12 mouse cellular contexts compared by ENCODE assay signal in the genomic region with DNA sequence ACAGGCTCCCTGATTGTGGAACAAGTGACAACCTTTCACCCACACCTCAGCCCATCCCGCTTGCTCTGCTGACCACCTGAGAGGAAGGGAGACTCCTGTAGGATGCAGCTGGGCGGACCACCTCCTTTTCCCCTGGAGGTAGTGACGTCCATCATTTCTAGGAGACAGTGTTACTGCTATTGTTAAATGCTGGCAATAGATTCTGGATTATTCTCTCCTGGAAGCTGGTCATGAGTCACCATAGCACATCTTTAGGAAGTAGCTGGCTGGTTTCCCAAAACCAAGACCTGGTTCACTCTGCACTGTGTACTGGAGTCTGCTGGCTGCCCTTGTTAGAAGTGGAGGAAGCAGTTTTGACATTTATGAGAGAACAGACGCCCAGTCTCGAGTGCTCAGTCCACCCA.
A peak's percentile ranks its signal among the peaks of the same experiment; 100 is the strongest.
DNase-seq lines count a peak whose midpoint lies in the region; ATAC-seq and TF ChIP-seq lines count a peak whose summit lies in the region.
"Had no signal": no experiment of that assay in that cellular context is flagged by ENCODE, and none has a peak within 500 bp of the region (broad histone marks: within the 10 kb centered on the region; RNA-seq: fewer than 3 reads in every experiment).

No protein-coding gene starts in this region.

- DNase-seq in lung, adult 2 months = no peak
- peak; percentile 51 for DNase-seq in skeletal muscle tissue, adult 2 months (ENCODE audit: low read depth, low spot score)
- no peak for DNase-seq in frontal cortex, postnatal 14 days (ENCODE audit: low spot score in 2 of 2)
- DNase-seq in midbrain, embryonic 10.5 days (ENCODE audit: low spot score) = no peak
- no peak for DNase-seq in layer of hippocampus, postnatal 36 days
- DNase-seq: thymus, postnatal 4 days had no signal

- H3K9ac ChIP-seq in lung, embryonic 15.5 days = no peak overlapping the region
- H3K9ac ChIP-seq in heart, embryonic 12.5 days = no peak overlapping the region
- no peak overlapping the region for H3K9ac ChIP-seq in kidney, embryonic 16.5 days (replicated peaks; ENCODE audit: low read length)
- H3K9ac ChIP-seq: neural tube, embryonic 13.5 days had no signal

- no peak for TF ChIP-seq CTCF in lung, adult 2 months (IDR thresholded peaks at IDR 0.05; ENCODE audit: insufficient read depth, low read length)

- H3K36me3 ChIP-seq in lung, embryonic 15.5 days = no peaks in the 10 kb centered on the region
- no peaks in the 10 kb centered on the region for H3K36me3 ChIP-seq in heart, embryonic 12.5 days
- H3K36me3 ChIP-seq in kidney, embryonic 16.5 days (ENCODE audit: insufficient read depth, low read length) = no peaks in the 10 kb centered on the region
- H3K36me3 ChIP-seq in midbrain, embryonic 10.5 days = no peaks in the 10 kb centered on the region
- H3K36me3 ChIP-seq: forebrain, embryonic 10.5 days; neural tube, embryonic 13.5 days had no signal

- 0 out of 2 replicates have a peak overlapping the region, but pooled peaks have one; percentile 11 for H3K27ac ChIP-seq in lung, embryonic 15.5 days
- peak overlapping the region; percentile 24 for H3K27ac ChIP-seq in heart, embryonic 12.5 days (ENCODE audit: poor library complexity, severe bottlenecking)
- no peak overlapping the region for H3K27ac ChIP-seq in kidney, embryonic 16.5 days (ENCODE audit: low read length)
- H3K27ac ChIP-seq in midbrain, embryonic 10.5 days (replicated peaks) = no peak overlapping the region
- H3K27ac ChIP-seq: forebrain, embryonic 10.5 days; left cerebral cortex, adult 2 months; neural tube, embryonic 13.5 days had no signal

- no peak for TF ChIP-seq POLR2A in lung, adult 2 months (IDR thresholded peaks at IDR 0.05; ENCODE audit: borderline replicate concordance, extremely low read depth, low read depth, low read length)

- H3K27me3 ChIP-seq in lung, embryonic 15.5 days = no peaks in the 10 kb centered on the region
- H3K27me3 ChIP-seq in heart, embryonic 12.5 days (replicated peaks) = no peaks in the 10 kb centered on the region
- no peaks in the 10 kb centered on the region for H3K27me3 ChIP-seq in kidney, embryonic 16.5 days (ENCODE audit: insufficient read depth, low read length)
- H3K27me3 ChIP-seq in midbrain, embryonic 10.5 days (ENCODE audit: low read depth, poor library complexity, severe bottlenecking) = no peaks in the 10 kb centered on the region
- H3K27me3 ChIP-seq: neural tube, embryonic 13.5 days had no signal

- WGBS in lung, embryonic 15.5 days = 47% methylated on average over 5 of the region's 5 CpGs
- WGBS in lung, adult 2 months = 41% methylated on average over 5 of the region's 5 CpGs
- WGBS in heart, embryonic 12.5 days = 50% methylated on average over 5 of the region's 5 CpGs
- WGBS in kidney, embryonic 16.5 days = 59% methylated on average over 5 of the region's 5 CpGs
- 88% methylated on average over 5 of the region's 5 CpGs for WGBS in midbrain, embryonic 10.5 days

- H3K9me3 ChIP-seq in lung, embryonic 15.5 days = no peaks in the 10 kb centered on the region
- no peaks in the 10 kb centered on the region for H3K9me3 ChIP-seq in heart, embryonic 12.5 days (replicated peaks)
- no peaks in the 10 kb centered on the region for H3K9me3 ChIP-seq in kidney, embryonic 16.5 days (ENCODE audit: low read length)
- H3K9me3 ChIP-seq in midbrain, embryonic 10.5 days (replicated peaks) = no peaks in the 10 kb centered on the region
- H3K9me3 ChIP-seq: forebrain, embryonic 10.5 days; neural tube, embryonic 13.5 days had no signal

- peak; percentile 21 for ATAC-seq in lung, embryonic 15.5 days (ENCODE audit: borderline replicate concordance, extremely low read depth, low FRiP score, low TSS enrichment)
- peak; percentile 58 for ATAC-seq in heart, embryonic 12.5 days (ENCODE audit: insufficient number of reproducible peaks, low FRiP score)
- ATAC-seq in kidney, embryonic 16.5 days (ENCODE audit: low FRiP score, low TSS enrichment) = peak; percentile 55; the same call in 1 of the 2 replicates

- H3K4me2 ChIP-seq in lung, embryonic 15.5 days = no peak overlapping the region
- H3K4me2 ChIP-seq in heart, embryonic 12.5 days = no peak overlapping the region
- no peak overlapping the region for H3K4me2 ChIP-seq in kidney, embryonic 16.5 days (replicated peaks; ENCODE audit: low read depth, low read length)
- H3K4me2 ChIP-seq: neural tube, embryonic 13.5 days had no signal

- H3K4me3 ChIP-seq in lung, embryonic 15.5 days = no peak overlapping the region
- H3K4me3 ChIP-seq in lung, adult 2 months (replicated peaks; ENCODE audit: extremely low read depth, low read depth, low read length) = no peak overlapping the region
- H3K4me3 ChIP-seq in heart, embryonic 12.5 days = no peak overlapping the region
- no peak overlapping the region for H3K4me3 ChIP-seq in kidney, embryonic 16.5 days (ENCODE audit: low read length)
- no peak overlapping the region for H3K4me3 ChIP-seq in midbrain, embryonic 10.5 days
- H3K4me3 ChIP-seq: forebrain, embryonic 10.5 days; left cerebral cortex, adult 2 months; neural tube, embryonic 13.5 days had no signal

- peaks cover 55% of the 10 kb centered on the region for H3K4me1 ChIP-seq in lung, embryonic 15.5 days
- peaks cover 19% of the 10 kb centered on the region for H3K4me1 ChIP-seq in lung, adult 2 months (ENCODE audit: control insufficient read depth, insufficient read depth, low read length)
- H3K4me1 ChIP-seq in heart, embryonic 12.5 days (replicated peaks) = peaks cover 76% of the 10 kb centered on the region
- peaks cover 40% of the 10 kb centered on the region for H3K4me1 ChIP-seq in kidney, embryonic 16.5 days (ENCODE audit: insufficient read depth, low read length)
- H3K4me1 ChIP-seq in midbrain, embryonic 10.5 days = peaks cover 10% of the 10 kb centered on the region

Comparison
In these comparisons a context has a peak if more than half of its experiments do, and no peak if none do; other contexts are left out.
1. H3K27ac ChIP-seq: peak in lung, embryonic 15.5 days (single experiment) and heart, embryonic 12.5 days (single experiment); none in kidney, embryonic 16.5 days (single experiment) and midbrain, embryonic 10.5 days (single experiment).
2. Peak in every context shown above with its lines, with median percentiles within 50 percentile points of each other: ATAC-seq.